Comparison of ENCODE assay signal across 10 mouse cellular contexts in genomic region chr11:22002783-22003340, GRCm38 (mm10). TPM values are rescaled to one million over a fixed set of nuclear protein-coding genes. Genes with fewer than 3 reads are reported as not detected.
DNase-seq lines count a peak whose midpoint lies in the region; ATAC-seq and TF ChIP-seq lines count a peak whose summit lies in the region.
"Had no signal": no experiment of that assay in that cellular context is flagged by ENCODE, and none has a peak within 500 bp of the region (broad histone marks: within the 10 kb centered on the region; RNA-seq: fewer than 3 reads in every experiment).

Gene Otx1 (minus strand): TSS chr11:22002897.

- no peaks in the 10 kb centered on the region for H3K9me3 ChIP-seq in heart, embryonic 11.5 days (replicated peaks; ENCODE audit: control insufficient read depth, low read length)
- no peaks in the 10 kb centered on the region for H3K9me3 ChIP-seq in midbrain, embryonic 15.5 days

- 5% methylated on average over 34 of the region's 34 CpGs for WGBS in spleen, adult 2 months
- under 1% methylated on average over 34 of the region's 34 CpGs for WGBS in heart, embryonic 11.5 days (ENCODE audit: insufficient replicate concordance)
- under 1% methylated on average over 34 of the region's 34 CpGs for WGBS in midbrain, embryonic 15.5 days

- H3K27ac ChIP-seq in spleen, adult 2 months (ENCODE audit: insufficient read depth, low read length) = no peak within 1 kb of the TSS
- H3K27ac ChIP-seq in heart, embryonic 11.5 days (ENCODE audit: low read depth, low read length) = no peak within 1 kb of the TSS
- peak within 1 kb of the TSS; percentile 82 for H3K27ac ChIP-seq in midbrain, embryonic 15.5 days

- no peak for TF ChIP-seq POLR2A in spleen, adult 2 months (IDR thresholded peaks at IDR 0.05; ENCODE audit: low read depth, low read length)

- no peaks in the 10 kb centered on the region for H3K36me3 ChIP-seq in spleen, adult 2 months (ENCODE audit: control insufficient read depth, insufficient read depth, low read length)
- H3K36me3 ChIP-seq in heart, embryonic 11.5 days (ENCODE audit: control insufficient read depth, insufficient read depth, low read length) = no peaks in the 10 kb centered on the region
- no peaks in the 10 kb centered on the region for H3K36me3 ChIP-seq in midbrain, embryonic 15.5 days (replicated peaks)

- peak; percentile 3 for DNase-seq in cerebellum, adult 11-12 months
- no peak for DNase-seq in cerebellum, adult 8-10 months
- no peak for DNase-seq in spleen, adult 2 months (ENCODE audit: low read depth in 1 of 2, low spot score in 2 of 2)
- DNase-seq in spleen, postnatal 10 days (ENCODE audit: low spot score in 2 of 2) = no peak
- peak; percentile 42 for DNase-seq in kidney, postnatal 10 days
- no peak for DNase-seq in spleen, adult 12 weeks (ENCODE audit: low spot score)

- H3K4me1 ChIP-seq in spleen, adult 2 months (ENCODE audit: control insufficient read depth, insufficient read depth, insufficient read length) = peaks cover 8% of the 10 kb centered on the region
- H3K4me1 ChIP-seq in heart, embryonic 11.5 days (ENCODE audit: control insufficient read depth, insufficient read depth, low read length) = peaks cover 22% of the 10 kb centered on the region
- H3K4me1 ChIP-seq in midbrain, embryonic 15.5 days = peaks cover 42% of the 10 kb centered on the region

- TF ChIP-seq CTCF in spleen, adult 2 months (IDR thresholded peaks at IDR 0.05; ENCODE audit: extremely low read depth, insufficient read depth, insufficient read length, insufficient replicate concordance) = no peak

- no peak for ATAC-seq in heart, embryonic 11.5 days (replicated peaks; ENCODE audit: insufficient number of reproducible peaks, low FRiP score, low TSS enrichment)
- no peak for ATAC-seq in midbrain, embryonic 15.5 days (replicated peaks)

- H3K4me3 ChIP-seq in spleen, adult 2 months (ENCODE audit: extremely low read depth, insufficient read depth, insufficient read length) = peak within 1 kb of the TSS; percentile 42; the same call in 1 of the 2 replicates
- peak within 1 kb of the TSS; percentile 68 for H3K4me3 ChIP-seq in heart, embryonic 11.5 days (ENCODE audit: low read depth, low read length)
- peak within 1 kb of the TSS; percentile 50 for H3K4me3 ChIP-seq in midbrain, embryonic 15.5 days

- peak within 1 kb of the TSS; percentile 96 for H3K4me2 ChIP-seq in heart, embryonic 11.5 days
- peak within 1 kb of the TSS; percentile 61 for H3K4me2 ChIP-seq in midbrain, embryonic 15.5 days

- H3K9ac ChIP-seq in heart, embryonic 11.5 days (ENCODE audit: low read depth, low read length) = peak within 1 kb of the TSS; percentile 67
- peak within 1 kb of the TSS; percentile 42 for H3K9ac ChIP-seq in midbrain, embryonic 15.5 days

- H3K27me3 ChIP-seq in spleen, adult 2 months (ENCODE audit: control insufficient read depth, insufficient read depth, low read length) = peaks cover 49% of the 10 kb centered on the region
- peaks cover 81% of the 10 kb centered on the region for H3K27me3 ChIP-seq in heart, embryonic 11.5 days (ENCODE audit: control insufficient read depth, insufficient read depth, low read length)
- peaks cover 60% of the 10 kb centered on the region for H3K27me3 ChIP-seq in midbrain, embryonic 15.5 days (replicated peaks)
- H3K27me3 ChIP-seq: CH12.LX had no signal

RNA-seq across cellular contexts. Expression of gene Otx1, which starts in this region (rescaled TPM):
- polyA plus RNA-seq in spleen, adult 2 months (2012; rRNA removed) = not detected in 2 replicates
- 0.17 and 0.40 TPM in 2 replicates for polyA plus RNA-seq in heart, embryonic 11.5 days (2014; fragmentation: Nextera tagmentation; extraction: Ambion mirVana)
- 11.5 and 12.2 TPM in 2 replicates for polyA plus RNA-seq in midbrain, embryonic 15.5 days (2015; fragmentation: Nextera tagmentation; extraction: Ambion mirVana)
- polyA plus RNA-seq: gonadal fat pad, adult 2 months had no signal

Comparison
In these comparisons a context has a peak if more than half of its experiments do, and no peak if none do; other contexts are left out.
1. DNase-seq: peak in cerebellum, adult 11-12 months (single experiment) and kidney, postnatal 10 days (single experiment); none in cerebellum, adult 8-10 months (single experiment), spleen, adult 2 months (0 of 2), spleen, postnatal 10 days (0 of 2) and spleen, adult 12 weeks (single experiment).
2. Peak in every context shown above with its lines, with median percentiles within 50 percentile points of each other: H3K4me3 ChIP-seq.